Mouse (Mus musculus) cerebellum, adult 9-10 months (tissue): ENCODE results near the gene Gm4216.
"Not testable (repeated sequence)": the region's sequence is repeated elsewhere in the genome, so short reads cannot be mapped to it uniquely, and the experiment has no call there.

Experiments
- DNase-seq: peaks from one replicate; pipeline ENCODE4 v3.0.0; 2022

Gene Gm4216

DNA sequence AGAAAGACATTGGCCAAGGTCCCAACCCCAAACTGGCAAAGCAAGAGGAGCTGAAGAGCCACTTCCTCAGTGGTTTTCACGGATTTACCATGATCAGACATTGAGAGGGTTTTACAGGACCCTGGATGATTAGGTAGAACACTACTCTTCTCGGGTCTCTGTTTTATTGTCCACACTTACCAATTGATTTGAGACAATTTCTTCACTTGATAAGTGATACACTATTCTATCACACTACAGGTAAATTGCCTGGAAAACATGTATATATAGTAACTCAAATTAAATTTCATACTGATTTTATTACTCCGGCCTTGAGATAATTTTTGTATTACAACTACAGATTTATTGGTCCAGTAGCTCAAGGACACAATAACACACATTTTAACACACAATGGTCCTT, at the start of gene Gm4216:
Gene Gm4216 (minus strand): TSS at position 101 of the 400 bp plus-strand sequence.
- DNase-seq: not testable (repeated sequence)

DNA sequence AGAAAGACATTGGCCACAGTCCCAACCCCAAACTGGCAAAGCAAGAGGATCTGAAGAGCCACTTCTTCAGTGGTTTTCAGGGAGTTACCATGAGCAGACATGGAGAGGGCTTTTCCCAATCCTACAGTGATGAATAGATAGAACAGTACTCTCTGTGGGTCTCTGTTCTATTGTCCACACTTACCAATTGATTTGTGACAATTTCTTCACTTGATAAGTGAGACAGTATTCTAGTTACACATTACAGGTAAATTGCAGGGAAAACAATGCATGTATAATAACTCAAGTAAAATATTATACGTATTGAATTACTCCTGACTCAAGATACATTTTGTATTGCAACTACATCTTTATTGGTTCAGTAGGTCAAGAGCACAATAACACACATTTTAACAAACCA, 47.6 kb upstream of the Gm4216 start, which contains the start of gene Gm8720:
Gene Gm8720 (minus strand): TSS at position 101 of the 400 bp plus-strand sequence.
- DNase-seq: not testable (repeated sequence)

DNA sequence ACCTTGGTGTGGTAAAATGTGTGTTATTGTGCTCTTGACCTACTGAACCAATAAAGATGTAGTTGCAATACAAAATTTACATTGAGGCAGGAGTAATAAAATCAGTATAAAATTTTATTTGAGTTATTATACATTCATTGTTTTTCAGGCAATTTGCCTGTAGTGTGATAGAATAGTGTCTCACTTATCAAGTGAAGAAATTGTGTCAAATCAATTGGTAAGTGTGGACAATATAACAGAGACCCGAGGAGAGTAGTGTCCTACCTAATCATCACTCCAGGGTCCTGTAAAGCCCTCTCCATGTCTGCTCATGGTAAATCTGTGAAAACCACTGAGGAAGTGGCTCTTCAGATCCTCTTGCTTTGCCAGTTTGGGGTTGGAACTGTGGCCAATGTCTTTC, 35.5 kb upstream of the Gm4216 start, which contains the start of gene Vmn1r163:
Gene Vmn1r163 (plus strand): TSS at position 301 of the 400 bp plus-strand sequence.
- not testable (repeated sequence) for DNase-seq

DNA sequence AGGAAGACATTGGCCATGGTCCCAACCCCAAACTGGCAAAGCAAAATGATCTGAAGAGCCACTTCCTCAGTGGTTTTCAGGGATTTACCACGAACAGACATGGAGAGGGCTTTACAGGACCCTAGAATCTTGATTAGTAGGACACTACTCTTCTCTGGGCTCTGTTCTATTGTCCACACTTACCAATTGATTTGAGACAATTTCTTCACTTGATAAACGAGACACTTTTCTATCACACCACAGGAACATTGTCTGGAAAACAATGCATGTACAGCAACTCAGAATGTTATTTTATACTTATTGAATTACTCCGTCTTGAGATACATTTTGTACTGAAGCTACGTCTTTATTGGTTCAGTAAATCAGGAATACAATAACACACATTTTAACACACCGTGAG, 35.1 kb downstream of the Gm4216 start, which contains the start of gene Gm4214:
Gene Gm4214 (minus strand): TSS at position 101 of the 400 bp plus-strand sequence.
- DNase-seq: not testable (repeated sequence)
